Mouse (Mus musculus) forebrain, embryonic 11.5 days (tissue): ENCODE results near the gene Ceacam9. TPM values are rescaled to one million over a fixed set of nuclear protein-coding genes. Genes with fewer than 3 reads are reported as not detected.

ENCODE experiments used
- ATAC-seq: fragments of 200-750 bp; cut with Nextera tagmentation; replicated peaks from 2 replicates; pipeline ENCODE4 v1.8.0; 2017; ENCODE audit warnings: moderate TSS enrichment; ENCODE audit not compliant: low FRiP score
- DNase-seq: peaks from one replicate; pipeline ENCODE4 v3.0.0-alpha.2; 2017; ENCODE audit warnings: low spot score
- H3K27ac ChIP-seq: fragments of 300-500 bp; sonication (generic); 2 replicates; pipeline ENCODE4 v1.5.1; 2014; ENCODE audit warnings: low read depth, low read length
- H3K27me3 ChIP-seq: fragments of 300-500 bp; sonication (generic); 2 replicates; pipeline ENCODE4 v1.6.1; 2014; ENCODE audit warnings: mild to moderate bottlenecking, low read length, mixed read lengths; ENCODE audit not compliant: control insufficient read depth, insufficient read depth
- H3K36me3 ChIP-seq: fragments of 300-500 bp; sonication (generic); 2 replicates; pipeline ENCODE4 v1.6.1; 2014; ENCODE audit warnings: mild to moderate bottlenecking, low read length, moderate library complexity, mixed read lengths; ENCODE audit not compliant: control insufficient read depth, insufficient read depth
- H3K4me1 ChIP-seq: fragments of 300-500 bp; sonication (generic); replicated peaks from 2 replicates; pipeline ENCODE4 v1.6.1; 2014; ENCODE audit warnings: low read length, mixed read lengths; ENCODE audit not compliant: control insufficient read depth, insufficient read depth
- H3K4me2 ChIP-seq: fragments of 300-500 bp; sonication (generic); 2 replicates; pipeline ENCODE4 v1.6.1; 2014; ENCODE audit warnings: low read depth, mild to moderate bottlenecking, low read length, moderate library complexity, mixed read lengths; ENCODE audit not compliant: severe bottlenecking
- H3K4me3 ChIP-seq: fragments of 300-500 bp; sonication (generic); 2 replicates; pipeline ENCODE4 v1.5.1; 2014; ENCODE audit warnings: low read depth, low read length
- H3K9ac ChIP-seq: fragments of 300-500 bp; sonication (generic); 2 replicates; pipeline ENCODE4 v1.6.1; 2014; ENCODE audit warnings: low read length
- H3K9me3 ChIP-seq: fragments of 300-500 bp; sonication (generic); 2 replicates; pipeline ENCODE4 v1.6.1; 2016; ENCODE audit warnings: low read length, mixed read lengths; ENCODE audit not compliant: control insufficient read depth
- WGBS: fragments of 180-500 bp; shearing (Covaris S2); extraction: QIAGEN DNeasy Blood & Tissue Kit; methylation state at CpG from one replicate; pipeline ENCODE4 v1.1.7; 2014; 5-methylcytosine and 5-hydroxymethylcytosine counted together
- polyA plus RNA-seq: library from polyadenylated mRNA; unstranded; fragments of >200 nt; fragmentation: Nextera tagmentation; extraction: Ambion mirVana; gene quantifications from 2 replicates; pipeline ENCODE4 v1.2.1, GENCODE M21; 2014

Gene Ceacam9
- polyA plus RNA-seq, 1 experiment from 2014 or later, result not detected

DNA sequence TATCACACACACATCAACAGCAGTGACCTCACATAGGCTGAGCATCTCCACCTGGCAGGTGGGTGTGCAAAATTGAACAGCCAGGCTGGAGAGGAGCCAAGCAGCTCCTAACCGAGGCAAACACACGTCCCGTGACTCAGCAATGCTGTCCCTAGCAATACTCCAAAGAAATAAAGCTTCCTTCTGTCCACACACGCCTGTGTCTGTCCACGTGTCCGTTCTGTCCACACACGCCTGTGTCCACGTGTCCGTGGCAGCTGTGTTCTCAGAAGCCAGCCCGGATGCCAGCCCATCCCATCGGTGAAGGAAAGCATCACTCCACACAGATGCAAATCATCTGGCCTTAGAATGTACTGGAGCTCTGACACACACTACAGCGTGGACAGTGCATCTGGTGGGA is 30.3 kb downstream of the Ceacam9 start:
- Histone ChIP-seq H3K4me3 (no peak overlapping the region), H3K27me3 (no peaks in the 10 kb centered on the region), H3K4me1 (no peaks in the 10 kb centered on the region), H3K4me2 (no peak overlapping the region), H3K36me3 (no peaks in the 10 kb centered on the region; the same call in 1 of the 2 replicates), H3K27ac (no peak overlapping the region), H3K9ac (no peak overlapping the region), H3K9me3 (no peaks in the 10 kb centered on the region)
- ATAC-seq (no peak), DNase-seq (no peak)
- WGBS, result 90% methylated on average over 12 of the region's 12 CpGs

DNA sequence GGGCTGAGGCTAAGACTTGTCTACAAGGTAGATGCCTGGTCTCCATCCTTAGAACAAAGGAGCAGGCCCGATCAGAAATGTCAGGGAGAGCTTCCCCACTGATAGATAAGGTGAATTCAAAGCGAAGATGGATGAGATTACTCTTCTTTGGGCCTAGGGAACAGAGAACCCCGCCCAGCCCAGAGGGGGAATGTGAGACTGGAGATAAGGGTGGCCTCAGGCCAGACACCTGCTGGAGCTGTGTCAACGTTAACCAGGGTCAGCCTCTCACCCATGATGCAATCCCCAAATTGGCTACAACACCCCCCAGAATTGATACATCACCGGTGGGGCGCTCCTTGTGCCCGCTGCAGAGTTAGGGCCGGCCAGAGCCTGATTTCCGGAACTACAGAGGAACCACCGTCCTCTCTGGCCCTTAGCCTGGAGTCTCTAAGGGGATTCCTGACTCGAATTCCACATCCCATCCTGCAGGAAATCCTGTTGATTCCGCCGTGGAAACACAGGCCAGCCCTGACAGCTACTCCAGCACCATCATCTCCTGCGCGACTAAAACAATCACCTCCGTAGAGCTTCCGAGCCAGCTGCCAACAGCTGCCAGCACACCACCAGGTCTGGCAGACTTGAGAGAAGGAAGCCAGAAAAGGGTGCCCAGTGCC is 33.8 kb downstream of the Ceacam9 start:
- Histone ChIP-seq H3K9ac (no peak overlapping the region), H3K27ac (no peak overlapping the region), H3K4me3 (no peak overlapping the region), H3K9me3 (no peaks in the 10 kb centered on the region), H3K4me1 (no peaks in the 10 kb centered on the region), H3K27me3 (no peaks in the 10 kb centered on the region), H3K4me2 (no peak overlapping the region), H3K36me3 (no peaks in the 10 kb centered on the region)
- DNase-seq, result no peak
- ATAC-seq, result no peak
- 75% methylated on average over 17 of the region's 17 CpGs for WGBS

DNA sequence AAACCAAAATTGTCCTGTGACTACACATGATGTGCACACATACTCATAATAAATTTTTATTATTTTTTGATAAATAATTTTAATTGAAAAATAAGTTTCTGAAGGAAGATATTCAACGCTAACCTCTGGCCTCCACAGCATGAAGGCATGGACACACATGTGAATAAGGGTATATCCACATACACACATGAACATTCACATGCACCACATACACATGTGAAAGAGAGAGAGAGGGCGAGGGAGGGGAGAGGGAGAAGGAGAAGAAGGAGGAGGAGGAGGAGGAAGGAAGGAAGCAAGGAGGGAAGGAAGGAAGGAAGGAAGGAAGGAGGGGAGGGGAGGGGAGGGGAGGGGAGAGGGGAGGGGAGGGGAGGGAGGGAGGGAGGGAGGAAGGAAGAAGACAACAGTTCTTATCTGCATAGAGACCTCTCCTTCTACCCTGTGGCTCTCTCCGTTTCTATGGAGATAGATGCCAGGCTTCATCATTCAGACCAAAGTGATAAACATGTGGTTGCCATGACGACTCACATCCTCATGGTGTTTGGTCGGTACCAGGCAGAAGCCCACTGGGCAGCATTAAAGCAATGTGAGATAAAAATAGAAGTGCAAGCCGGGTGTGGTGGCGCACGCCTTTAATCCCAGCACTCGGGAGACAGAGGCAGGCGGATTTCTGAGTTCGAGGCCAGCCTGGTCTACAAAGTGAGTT is 37.3 kb downstream of the Ceacam9 start:
- no peaks in the 10 kb centered on the region for H3K9me3 ChIP-seq
- ATAC-seq, result no peak
- no peak for DNase-seq
- H3K4me1 ChIP-seq, result 0 out of 2 replicates have a peak, but pooled peaks cover 1% of the 10 kb centered on the region
- WGBS, result 75% methylated on average over 10 of the region's 11 CpGs
- H3K27ac ChIP-seq, result no peak overlapping the region
- no peaks in the 10 kb centered on the region for H3K27me3 ChIP-seq
- H3K4me3 ChIP-seq, result no peak overlapping the region
- H3K4me2 ChIP-seq, result no peak overlapping the region
- no peak overlapping the region for H3K9ac ChIP-seq
- H3K36me3 ChIP-seq, result no peaks in the 10 kb centered on the region

DNA sequence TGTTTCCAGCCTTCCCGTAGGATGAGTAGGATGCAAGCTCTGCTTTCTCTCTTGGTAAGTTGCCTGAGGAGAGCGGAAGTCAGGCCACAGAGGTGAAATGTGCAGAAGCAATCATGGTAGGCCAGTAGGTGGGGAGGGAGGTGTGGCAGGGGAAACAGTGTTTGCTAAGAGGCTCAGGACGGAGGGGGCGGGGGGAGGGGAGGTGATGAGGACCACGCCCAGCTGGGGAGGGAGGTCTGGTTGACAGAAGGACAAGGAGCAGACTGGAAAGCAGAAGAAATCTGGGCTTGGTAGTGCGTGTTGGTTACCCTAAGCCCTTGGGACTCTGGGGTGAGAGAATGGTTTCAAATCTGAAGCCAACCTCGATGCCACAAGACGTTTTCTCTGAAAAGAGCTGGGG is 38.6 kb downstream of the Ceacam9 start:
- Histone ChIP-seq H3K4me1 (0 out of 2 replicates have a peak, but pooled peaks cover 1% of the 10 kb centered on the region), H3K27ac (no peak overlapping the region), H3K9me3 (no peaks in the 10 kb centered on the region), H3K9ac (no peak overlapping the region), H3K27me3 (no peaks in the 10 kb centered on the region), H3K4me3 (no peak overlapping the region), H3K4me2 (no peak overlapping the region), H3K36me3 (no peaks in the 10 kb centered on the region)
- ATAC-seq (no peak), DNase-seq (no peak)
- 26% methylated on average over 8 of the region's 8 CpGs for WGBS

DNA sequence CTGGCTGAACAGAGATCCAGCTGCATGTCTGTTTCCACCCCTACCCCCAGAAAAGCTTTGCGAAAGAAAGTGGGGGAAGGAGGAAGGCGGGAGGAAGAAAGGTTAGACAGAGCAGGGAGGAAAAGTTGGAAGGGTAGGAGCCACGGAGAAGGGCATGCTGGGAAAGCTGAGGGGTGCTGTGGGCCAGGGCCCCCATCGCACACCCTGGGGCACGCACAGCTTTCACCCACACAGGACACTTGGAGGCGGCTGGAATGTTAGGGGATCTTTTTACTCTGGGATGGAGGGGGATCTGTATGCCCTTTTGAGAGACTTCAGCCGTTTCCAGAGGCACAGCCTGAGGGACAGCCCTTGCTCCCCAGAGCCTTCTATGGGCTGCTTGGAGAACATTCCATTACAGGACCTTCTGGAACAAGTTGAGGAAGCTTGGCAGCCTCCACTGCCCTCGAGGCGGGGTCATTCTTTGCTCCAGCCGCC is 39.3 kb downstream of the Ceacam9 start:
- Histone ChIP-seq H3K4me3 (no peak overlapping the region), H3K4me2 (no peak overlapping the region), H3K27me3 (no peaks in the 10 kb centered on the region), H3K27ac (no peak overlapping the region), H3K9me3 (no peaks in the 10 kb centered on the region), H3K9ac (no peak overlapping the region), H3K4me1 (0 out of 2 replicates have a peak, but pooled peaks cover 1% of the 10 kb centered on the region), H3K36me3 (no peaks in the 10 kb centered on the region)
- DNase-seq, result no peak
- ATAC-seq, result no peak
- 54% methylated on average over 10 of the region's 10 CpGs for WGBS

DNA sequence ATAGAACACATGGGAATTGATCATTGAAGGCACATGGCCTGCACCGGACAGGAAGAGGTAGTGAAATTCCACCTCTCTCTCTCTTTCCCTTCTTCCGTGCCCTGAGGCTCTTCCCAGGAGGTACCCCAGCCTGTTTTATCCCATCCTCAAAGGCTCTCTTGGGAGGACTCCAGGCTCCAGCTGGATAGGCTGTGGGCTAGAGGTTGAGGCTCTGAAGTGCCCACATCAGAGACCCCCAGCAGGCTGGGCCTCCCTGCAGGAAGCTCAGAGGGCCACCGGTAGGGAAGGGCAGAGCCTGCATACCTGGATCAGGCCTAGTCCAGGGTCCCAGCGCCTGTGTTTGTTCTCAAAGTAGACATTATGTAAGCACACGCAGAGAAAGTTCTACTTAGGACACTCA is 39.9 kb downstream of the Ceacam9 start:
- Histone ChIP-seq H3K27me3 (no peaks in the 10 kb centered on the region), H3K27ac (no peak overlapping the region), H3K4me2 (no peak overlapping the region), H3K9ac (no peak overlapping the region), H3K9me3 (no peaks in the 10 kb centered on the region), H3K4me3 (no peak overlapping the region), H3K4me1 (0 out of 2 replicates have a peak, but pooled peaks cover 5% of the 10 kb centered on the region), H3K36me3 (no peaks in the 10 kb centered on the region)
- DNase-seq, result no peak
- no peak for ATAC-seq
- 53% methylated on average over 5 of the region's 5 CpGs for WGBS

DNA sequence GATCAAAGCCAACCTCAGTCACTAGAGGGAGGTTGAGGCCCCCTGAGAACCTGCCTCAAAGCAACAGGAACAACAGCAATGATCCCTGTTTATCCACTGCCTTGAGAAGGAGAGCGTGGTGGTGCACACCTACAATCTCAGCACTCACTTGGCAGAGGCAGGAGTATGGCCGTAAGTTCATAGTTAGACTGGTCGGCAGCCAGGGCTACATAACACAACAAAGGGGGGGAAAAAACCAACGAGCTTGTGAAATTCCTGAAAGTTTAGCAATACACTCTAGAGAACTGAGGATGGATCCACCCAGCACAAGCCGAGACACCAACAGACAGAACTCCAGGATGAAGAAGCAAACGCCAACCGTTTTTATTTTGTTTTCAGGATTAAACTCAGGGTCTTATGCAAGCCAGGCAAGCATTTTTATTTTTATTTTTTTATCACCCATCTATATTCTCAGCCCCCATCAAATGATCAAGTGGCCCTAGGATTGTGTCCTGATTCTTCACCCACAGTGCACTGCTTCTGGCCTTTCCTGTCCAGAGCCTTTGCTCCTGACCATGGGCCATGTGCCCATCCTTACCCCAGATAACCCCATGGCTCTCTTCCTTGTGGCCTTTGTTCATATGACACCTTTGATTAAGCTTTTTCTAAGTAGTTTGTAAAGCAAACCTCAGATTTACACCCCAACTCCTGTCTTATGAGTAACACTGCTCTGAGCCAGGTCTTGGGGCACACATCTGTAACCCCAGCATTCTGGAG is 41.9 kb downstream of the Ceacam9 start:
- Histone ChIP-seq H3K36me3 (no peaks in the 10 kb centered on the region), H3K4me1 (0 out of 2 replicates have a peak, but pooled peaks cover 5% of the 10 kb centered on the region), H3K9me3 (no peaks in the 10 kb centered on the region), H3K4me2 (no peak overlapping the region), H3K9ac (no peak overlapping the region), H3K27me3 (no peaks in the 10 kb centered on the region), H3K4me3 (no peak overlapping the region), H3K27ac (no peak overlapping the region)
- DNase-seq (no peak), ATAC-seq (no peak)
- WGBS, result 90% methylated on average over 7 of the region's 7 CpGs

DNA sequence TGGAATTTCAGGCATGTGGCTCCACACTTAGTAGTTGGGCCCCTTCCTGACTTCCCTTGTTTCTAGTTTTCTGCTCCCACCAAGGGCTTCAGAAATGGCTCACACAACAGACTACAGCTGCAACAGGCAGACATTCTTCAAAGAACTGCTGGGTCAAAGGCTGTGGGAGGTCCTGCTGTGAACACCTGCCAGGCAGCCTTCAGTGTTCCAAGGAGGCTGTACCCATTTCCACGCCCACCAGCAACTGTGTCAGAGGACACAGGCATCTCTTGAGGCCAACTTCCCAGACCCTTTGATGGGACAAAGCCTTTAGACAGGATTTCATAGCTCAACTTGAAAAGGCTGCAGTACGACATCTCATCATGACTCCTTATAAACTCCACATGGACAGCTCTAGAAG is 44.7 kb downstream of the Ceacam9 start:
- H3K27me3 ChIP-seq, result no peaks in the 10 kb centered on the region
- ATAC-seq, result no peak
- H3K9me3 ChIP-seq, result no peaks in the 10 kb centered on the region
- 24% methylated on average over 2 of the region's 2 CpGs for WGBS
- no peak for DNase-seq
- no peaks in the 10 kb centered on the region for H3K36me3 ChIP-seq
- no peak overlapping the region for H3K4me3 ChIP-seq
- H3K4me2 ChIP-seq, result no peak overlapping the region
- no peak overlapping the region for H3K9ac ChIP-seq
- 0 out of 2 replicates have a peak, but pooled peaks cover 3% of the 10 kb centered on the region for H3K4me1 ChIP-seq
- no peak overlapping the region for H3K27ac ChIP-seq
